Mouse (Mus musculus) lung, adult 2 months (tissue): Measurements from ENCODE around the gene Fig4. TPM values are rescaled to one million over a fixed set of nuclear protein-coding genes. Genes with fewer than 3 reads are reported as not detected.

ENCODE experiments used
- DNase-seq: peaks from one replicate; pipeline ENCODE4 v3.0.0; 2022
- H3K4me1 ChIP-seq: fragments of 200-500 bp; 2 replicates; pipeline ENCODE4 v1.6.1; 2011; ENCODE audit warnings: low read length; ENCODE audit not compliant: control insufficient read depth, insufficient read depth
- H3K4me3 ChIP-seq: fragments of 200-500 bp; replicated peaks from 2 replicates; pipeline ENCODE3; 2011; ENCODE audit warnings: low read depth, mild to moderate bottlenecking, control low read depth, low read length; ENCODE audit errors: extremely low read depth
- CTCF ChIP-seq: fragments of 200-500 bp; IDR thresholded peaks from 2 replicates; pipeline ENCODE4 v1.5.1; 2011; ENCODE audit warnings: mild to moderate bottlenecking, low read length, control low read depth; ENCODE audit not compliant: insufficient read depth
- POLR2A ChIP-seq: fragments of 200-500 bp; IDR thresholded peaks from 2 replicates; pipeline ENCODE4 v1.6.1; 2011; ENCODE audit warnings: low read depth, mild to moderate bottlenecking, control low read depth, low read length, borderline replicate concordance; ENCODE audit errors: extremely low read depth
- WGBS: fragments of 180-500 bp; shearing (Covaris S2); methylation state at CpG from one replicate; pipeline ENCODE4 v1.1.7; 2018; 5-methylcytosine and 5-hydroxymethylcytosine counted together
- polyA plus RNA-seq: library from polyadenylated mRNA; depleted of rRNA; stranded (reverse); fragments of >200 nt; gene quantifications from 2 replicates; pipeline ENCODE4 v1.2.3, GENCODE M21; 2012

Gene Fig4
- polyA plus RNA-seq, 1 experiment, result 13.6 TPM

GRCm38 (mm10) chr10:41274871-41275270, 28.2 kb downstream of the Fig4 start:
- no peak for TF ChIP-seq CTCF
- TF ChIP-seq POLR2A, result no peak
- Histone ChIP-seq H3K4me3 (no peak overlapping the region), H3K4me1 (no peaks in the 10 kb centered on the region)
- 96% methylated on average over 1 of the region's 1 CpGs for WGBS
- DNase-seq, result no peak

GRCm38 (mm10) chr10:41271860-41272259, 31.2 kb downstream of the Fig4 start:
- no peak for TF ChIP-seq POLR2A
- peak; percentile 47 for TF ChIP-seq CTCF
- Histone ChIP-seq H3K4me3 (no peak overlapping the region), H3K4me1 (no peaks in the 10 kb centered on the region)
- DNase-seq, result no peak
- WGBS, result 61% methylated on average over 7 of the region's 7 CpGs

GRCm38 (mm10) chr10:41261889-41262288, 41.2 kb downstream of the Fig4 start:
- Histone ChIP-seq H3K4me3 (no peak overlapping the region), H3K4me1 (no peaks in the 10 kb centered on the region)
- no peak for DNase-seq
- TF ChIP-seq POLR2A, result no peak
- TF ChIP-seq CTCF, result no peak

GRCm38 (mm10) chr10:41261218-41261617, 41.8 kb downstream of the Fig4 start:
- no peak for DNase-seq
- H3K4me1 ChIP-seq, result no peaks in the 10 kb centered on the region
- no peak for TF ChIP-seq CTCF
- TF ChIP-seq POLR2A, result no peak
- H3K4me3 ChIP-seq, result no peak overlapping the region
- WGBS, result 43% methylated on average over 1 of the region's 1 CpGs

GRCm38 (mm10) chr10:41260243-41261006, 42.6 kb downstream of the Fig4 start:
- Histone ChIP-seq H3K4me1 (no peaks in the 10 kb centered on the region), H3K4me3 (no peak overlapping the region)
- 59% methylated on average over 8 of the region's 8 CpGs for WGBS
- TF ChIP-seq CTCF (no peak), POLR2A (no peak)
- no peak for DNase-seq

GRCm38 (mm10) chr10:41250749-41251065, 52.4 kb downstream of the Fig4 start:
- no peaks in the 10 kb centered on the region for H3K4me1 ChIP-seq
- 70% methylated on average over 5 of the region's 5 CpGs for WGBS
- TF ChIP-seq POLR2A, result no peak
- no peak for TF ChIP-seq CTCF
- no peak overlapping the region for H3K4me3 ChIP-seq
- DNase-seq, result no peak

- H3K4me3 ChIP-seq, result no peak overlapping the region
- no peak for TF ChIP-seq CTCF
- 78% methylated on average over 8 of the region's 8 CpGs for WGBS
- H3K4me1 ChIP-seq, result no peaks in the 10 kb centered on the region
- no peak for DNase-seq
These were observed 52.9 kb downstream of the Fig4 start for GRCm38 (mm10) chr10:41250045-41250748.

- no peak for DNase-seq
- TF ChIP-seq CTCF (no peak), POLR2A (no peak)
- Histone ChIP-seq H3K4me1 (no peaks in the 10 kb centered on the region), H3K4me3 (no peak overlapping the region)
- 91% methylated on average over 8 of the region's 8 CpGs for WGBS
These were observed 53.9 kb downstream of the Fig4 start for GRCm38 (mm10) chr10:41249006-41249659.

- DNase-seq, result no peak
- WGBS, result 85% methylated on average over 5 of the region's 5 CpGs
- H3K4me1 ChIP-seq, result no peaks in the 10 kb centered on the region
- TF ChIP-seq POLR2A (no peak), CTCF (no peak)
- no peak overlapping the region for H3K4me3 ChIP-seq
These were observed 55.1 kb downstream of the Fig4 start for GRCm38 (mm10) chr10:41247800-41248473.
